Mouse (Mus musculus) heart, adult 2 months (tissue): ENCODE measurements around the gene Lingo1.

Source experiments
- CTCF ChIP-seq: fragments of 200-600 bp; IDR thresholded peaks from 2 replicates; pipeline ENCODE4 v1.8.1; 2022; ENCODE audit warnings: antibody characterized with exemption, mild to moderate bottlenecking, moderate library complexity
- POLR2A ChIP-seq: fragments of 200-500 bp; IDR thresholded peaks from 2 replicates; pipeline ENCODE4 v1.6.1; 2011; ENCODE audit warnings: mild to moderate bottlenecking, low read depth, low read length, control low read depth; ENCODE audit not compliant: insufficient read depth

DNA sequence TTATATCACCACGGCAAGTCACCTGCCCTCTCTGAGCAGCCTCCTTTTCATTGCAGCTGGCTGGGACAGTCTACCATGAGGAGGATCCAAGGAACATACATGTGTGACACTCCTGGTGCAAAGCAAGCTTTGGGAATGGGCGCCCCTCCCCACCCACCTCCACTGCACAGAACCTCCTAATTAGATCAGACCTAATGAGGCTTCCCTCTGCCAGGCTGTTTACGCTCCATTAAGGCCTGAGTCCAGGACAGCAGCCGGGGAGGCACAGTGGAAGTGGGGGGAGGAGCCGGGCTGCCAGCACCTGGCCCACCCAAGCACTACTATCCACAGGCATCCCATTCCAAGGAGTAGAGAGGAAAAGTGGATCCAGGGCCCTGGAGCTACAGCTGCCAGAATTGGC is 152.8 kb downstream of the Lingo1 start:
- TF ChIP-seq POLR2A (no peak), CTCF (no peak)
